Mouse (Mus musculus): ENCODE results near the gene Zdhhc11.

DNA sequence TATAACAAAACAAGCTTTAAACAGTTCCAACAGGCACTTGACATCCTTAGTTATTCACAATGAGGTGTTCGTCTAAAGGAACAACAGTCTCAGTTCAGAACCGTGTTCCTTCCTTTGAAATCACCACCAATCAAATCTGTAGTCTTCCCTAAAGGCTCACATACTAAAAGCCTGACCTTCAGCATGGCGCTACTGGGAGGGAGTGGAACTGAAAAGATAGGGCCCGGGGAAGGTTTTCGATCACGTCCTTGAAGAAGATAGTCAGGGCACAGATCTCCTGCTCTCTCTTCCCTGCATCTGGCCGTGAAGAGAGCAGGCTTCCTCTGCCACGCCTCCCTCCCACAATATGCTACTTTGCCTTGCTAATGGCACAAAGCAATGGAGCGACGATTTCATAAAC lies 31.4 kb upstream of the Zdhhc11 start:
- TF ChIP-seq CTCF (IDR thresholded peaks at IDR 0.05; ENCODE audit: extremely low read depth, insufficient read length, insufficient replicate concordance, low read depth, low read length) = no peak
- TF ChIP-seq POLR2A (IDR thresholded peaks at IDR 0.05; ENCODE audit: low read depth, low read length) = no peak

Data from small intestine, adult 2 months (tissue).